Mouse (Mus musculus) left cerebral cortex, postnatal 36 days (tissue): ENCODE data around the gene Cmip. TPM values are rescaled to one million over a fixed set of nuclear protein-coding genes. Genes with fewer than 3 reads are reported as not detected.

ENCODE experiments used
- DNase-seq, 2 experiments: peaks; one replicate each; pipeline ENCODE4 v3.0.0; 2021 to 2022; ENCODE audit warnings: low spot score in 2 of 2, mixed read lengths in 1 of 2
- intact Hi-C: fragments of 180-260 bp; cut with DNase I; formaldehyde crosslinking; loops from one replicate; pipeline ENCODE4 v1.15.1; 2025
- total RNA-seq, 2 experiments: library from RNA; stranded (reverse); gene quantifications; 2 replicates each; pipeline ENCODE4 v1.2.3; 2021

Gene Cmip
- total RNA-seq, 2 experiments from 2014 or later: 333 to 339 TPM

- intact Hi-C loops: loop anchor here (10.0 kb wide), 1 partner anchor 210 kb away; no protein-coding TSS in a partner anchor
- no peak for DNase-seq
Observed at GRCm38 (mm10) chr8:117254496-117254895, 2.4 kb upstream of the Cmip start.

GRCm38 (mm10) chr8:117256292-117256938, 449 bp upstream of the Cmip start:
- peak; percentile 94 to 98 for DNase-seq
- intact Hi-C loops: loop anchor here (5.0 to 10.0 kb wide), 3 partner anchors 66 to 208 kb away; no protein-coding TSS in a partner anchor

GRCm38 (mm10) chr8:117257821-117258575, 1.1 kb downstream of the Cmip start:
- peak in 1 of 2 experiments; percentile 39 for DNase-seq
- intact Hi-C loops: loop anchor here (5.0 to 10.0 kb wide), 3 partner anchors 64 to 207 kb away; no protein-coding TSS in a partner anchor

GRCm38 (mm10) chr8:117258576-117259040, 1.7 kb downstream of the Cmip start:
- intact Hi-C loops: loop anchor here (5.0 to 10.0 kb wide), 3 partner anchors 64 to 206 kb away; no protein-coding TSS in a partner anchor
- DNase-seq: no peak

- intact Hi-C loops: loop anchor here (5.0 to 10.0 kb wide), 3 partner anchors 63 to 205 kb away; no protein-coding TSS in a partner anchor
Observed at GRCm38 (mm10) chr8:117259431-117260001, 2.7 kb downstream of the Cmip start.

GRCm38 (mm10) chr8:117260234-117260929, 3.5 kb downstream of the Cmip start:
- DNase-seq: no peak
- intact Hi-C loops: no loop called here

More at GRCm38 (mm10) chr8:117259431-117260001, 2.7 kb downstream of the Cmip start:
- DNase-seq: no peak

GRCm38 (mm10) chr8:117260930-117261475, 4.1 kb downstream of the Cmip start:
- no peak for DNase-seq
- intact Hi-C loops: no loop called here

- intact Hi-C loops: no loop called here
- no peak for DNase-seq
Observed at GRCm38 (mm10) chr8:117261702-117262101, 4.8 kb downstream of the Cmip start.

- intact Hi-C loops: no loop called here
- DNase-seq: no peak
Observed at GRCm38 (mm10) chr8:117262685-117263084, 5.8 kb downstream of the Cmip start.

GRCm38 (mm10) chr8:117263442-117263841, 6.6 kb downstream of the Cmip start:
- intact Hi-C loops: no loop called here
- no peak for DNase-seq

GRCm38 (mm10) chr8:117265079-117265478, 8.2 kb downstream of the Cmip start:
- intact Hi-C loops: no loop called here
- DNase-seq: no peak

GRCm38 (mm10) chr8:117267403-117268129, 10.7 kb downstream of the Cmip start:
- DNase-seq: no peak
- intact Hi-C loops: no loop called here

- intact Hi-C loops: no loop called here
- DNase-seq: no peak
Observed at GRCm38 (mm10) chr8:117278234-117278633, 21.4 kb downstream of the Cmip start.

- DNase-seq: no peak
- intact Hi-C loops: no loop called here
Observed at GRCm38 (mm10) chr8:117278668-117279132, 21.8 kb downstream of the Cmip start.

- no peak for DNase-seq
- intact Hi-C loops: no loop called here
Observed at GRCm38 (mm10) chr8:117280488-117280887, 23.6 kb downstream of the Cmip start.

- DNase-seq: no peak
- intact Hi-C loops: no loop called here
Observed at GRCm38 (mm10) chr8:117281676-117282075, 24.8 kb downstream of the Cmip start.

GRCm38 (mm10) chr8:117282141-117282950, 25.5 kb downstream of the Cmip start:
- intact Hi-C loops: no loop called here
- DNase-seq: no peak
